Mouse (Mus musculus) liver, postnatal 0 days (tissue): ENCODE data around the gene Mapk12.

Experiments used
- CTCF ChIP-seq: sonication (generic); IDR thresholded peaks from 2 replicates; pipeline ENCODE4 v1.5.1; 2016; ENCODE audit warnings: antibody characterized with exemption, low read depth
- EP300 ChIP-seq: IDR thresholded peaks from 2 replicates; pipeline ENCODE4 v1.6.1; 2016; ENCODE audit warnings: antibody characterized with exemption, low read depth, mild to moderate bottlenecking

DNA sequence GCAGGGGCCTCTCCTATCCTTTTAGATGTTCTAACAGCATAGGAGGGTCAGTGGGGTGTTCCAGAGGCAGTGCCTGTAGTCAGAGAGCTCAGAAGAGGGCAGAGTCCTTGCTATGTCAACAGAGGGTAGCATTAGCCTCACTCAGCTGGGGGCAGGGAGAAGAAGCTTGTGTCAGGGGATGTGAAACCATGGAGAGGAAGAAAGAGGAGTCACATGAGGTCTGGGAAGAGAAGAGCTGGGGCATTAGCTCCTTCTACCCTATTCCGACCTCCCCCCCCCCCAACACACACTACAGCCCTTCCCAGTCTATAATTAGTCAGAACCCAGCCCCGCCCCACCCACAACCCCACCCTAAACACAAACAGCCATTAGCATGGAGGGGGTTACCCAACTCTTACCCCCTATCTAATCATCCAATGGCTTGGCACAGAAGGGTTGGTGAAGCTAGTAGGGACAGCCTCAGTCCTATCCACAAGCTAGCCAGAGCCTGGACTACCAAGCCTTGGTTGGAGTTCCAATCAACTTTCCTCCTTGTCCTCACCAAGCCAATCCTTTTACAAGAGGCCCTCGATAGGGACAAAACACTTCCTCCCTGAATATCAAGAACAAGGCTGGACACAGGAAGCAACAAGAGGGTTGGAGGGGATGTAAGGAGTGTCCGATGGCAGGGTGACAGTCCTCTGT lies 37.2 kb upstream of the Mapk12 start:
- TF ChIP-seq CTCF (no peak), EP300 (no peak)
